Mouse (Mus musculus) hindbrain, embryonic 13.5 days (tissue): Measurements from ENCODE around the gene Rhof. TPM values are rescaled to one million over a fixed set of nuclear protein-coding genes. Genes with fewer than 3 reads are reported as not detected.

Experiments used
- ATAC-seq: fragments of 200-750 bp; cut with Nextera tagmentation; 2 replicates; pipeline ENCODE4 v1.8.0; 2017; ENCODE audit warnings: moderate TSS enrichment; ENCODE audit not compliant: low FRiP score
- H3K27ac ChIP-seq: fragments of 300-500 bp; sonication (generic); 2 replicates; pipeline ENCODE4 v1.5.1; 2015; ENCODE audit warnings: inconsistent platforms, mild to moderate bottlenecking, moderate library complexity
- H3K27me3 ChIP-seq: fragments of 300-500 bp; sonication (generic); 2 replicates; pipeline ENCODE4 v1.6.1; 2015; ENCODE audit warnings: mild to moderate bottlenecking, inconsistent platforms
- H3K36me3 ChIP-seq: fragments of 300-500 bp; sonication (generic); 2 replicates; pipeline ENCODE4 v1.6.1; 2015; ENCODE audit warnings: mild to moderate bottlenecking, inconsistent platforms
- H3K4me1 ChIP-seq: fragments of 300-500 bp; sonication (generic); replicated peaks from 2 replicates; pipeline ENCODE4 v1.6.1; 2015; ENCODE audit warnings: inconsistent platforms
- H3K4me2 ChIP-seq: fragments of 300-500 bp; sonication (generic); 2 replicates; pipeline ENCODE4 v1.6.1; 2015; ENCODE audit warnings: inconsistent platforms, mild to moderate bottlenecking, moderate library complexity
- H3K4me3 ChIP-seq: fragments of 300-500 bp; sonication (generic); 2 replicates; pipeline ENCODE4 v1.5.1; 2015; ENCODE audit warnings: mild to moderate bottlenecking, inconsistent platforms
- H3K9ac ChIP-seq: fragments of 300-500 bp; sonication (generic); 2 replicates; pipeline ENCODE4 v1.6.1; 2015; ENCODE audit warnings: mild to moderate bottlenecking, inconsistent platforms
- H3K9me3 ChIP-seq: fragments of 300-500 bp; sonication (generic); 2 replicates; pipeline ENCODE4 v1.6.1; 2016; ENCODE audit warnings: inconsistent platforms
- WGBS: fragments of 180-500 bp; shearing (Covaris S2); methylation state at CpG from one replicate; pipeline ENCODE4 v1.1.7; 2015; 5-methylcytosine and 5-hydroxymethylcytosine counted together
- polyA plus RNA-seq: library from polyadenylated mRNA; unstranded; fragments of >200 nt; fragmentation: Nextera tagmentation; extraction: Ambion mirVana; gene quantifications from 2 replicates; pipeline ENCODE4 v1.2.1, GENCODE M21; 2015

The Rhof gene
- polyA plus RNA-seq, 1 experiment from 2014 or later: 5.1 TPM

DNA sequence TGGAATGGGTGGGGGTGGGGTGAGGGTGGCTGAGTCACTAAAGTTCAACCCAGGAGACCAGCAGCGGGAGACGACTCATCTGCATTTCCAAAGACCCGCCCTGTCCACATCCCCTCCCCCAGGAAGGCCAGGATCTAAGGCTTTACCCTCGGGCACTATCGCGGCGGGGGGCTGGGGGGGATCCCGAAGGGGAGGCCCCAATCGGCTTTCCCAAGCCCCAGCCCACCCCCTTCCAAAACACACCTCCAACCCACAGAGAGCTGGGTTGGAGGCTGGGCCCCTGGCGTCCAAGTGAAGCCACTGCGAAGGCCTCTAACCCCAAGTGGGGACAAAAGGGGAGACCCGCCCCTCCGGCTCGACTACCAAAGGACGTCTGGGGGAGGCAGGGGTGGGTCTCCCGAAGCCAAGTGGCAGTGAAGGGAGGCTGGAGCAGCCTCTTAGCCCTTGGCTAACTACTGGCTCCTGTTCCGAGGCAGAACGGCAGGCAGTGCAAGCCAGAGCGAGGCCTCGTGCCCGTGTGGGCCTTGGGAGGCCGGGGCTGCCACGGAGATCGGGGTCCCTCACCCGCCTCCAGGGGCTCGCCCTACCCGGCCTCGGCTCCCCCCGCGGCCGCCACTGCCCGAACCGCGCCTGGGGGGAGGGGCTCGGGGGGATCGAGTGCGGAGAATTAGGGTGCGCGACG is 5.9 kb upstream of the Rhof start:
- Histone ChIP-seq H3K9ac (peak overlapping the region; percentile 100), H3K4me2 (peak overlapping the region; percentile 100), H3K27me3 (no peaks in the 10 kb centered on the region), H3K36me3 (peaks cover 18% of the 10 kb centered on the region), H3K9me3 (no peaks in the 10 kb centered on the region), H3K4me1 (peaks cover 52% of the 10 kb centered on the region), H3K4me3 (peak overlapping the region; percentile 76), H3K27ac (peak overlapping the region; percentile 100)
- under 1% methylated on average over 34 of the region's 40 CpGs for WGBS
- peak; percentile 4; the same call in 1 of the 2 replicates for ATAC-seq

DNA sequence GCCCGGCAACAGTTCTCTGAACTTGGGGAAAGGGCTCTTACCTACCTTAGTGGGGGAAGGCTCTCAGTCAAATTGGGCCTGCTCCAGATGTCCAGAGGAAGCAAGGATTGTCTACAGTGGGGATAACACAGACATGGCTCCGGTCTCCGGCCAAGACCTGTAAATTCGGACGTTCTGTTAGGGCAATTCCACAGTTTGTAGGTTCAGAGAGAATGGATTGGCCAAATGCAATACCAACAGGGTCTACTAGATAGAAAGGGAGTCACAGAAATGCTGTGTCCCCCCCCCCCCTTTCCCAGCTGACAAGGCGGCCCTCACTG is 5.4 kb upstream of the Rhof start:
- Histone ChIP-seq H3K9me3 (no peaks in the 10 kb centered on the region), H3K4me3 (peak overlapping the region; percentile 76), H3K36me3 (peaks cover 22% of the 10 kb centered on the region), H3K27me3 (no peaks in the 10 kb centered on the region), H3K9ac (peak overlapping the region; percentile 100), H3K4me1 (peaks cover 54% of the 10 kb centered on the region), H3K27ac (peak overlapping the region; percentile 100), H3K4me2 (peak overlapping the region; percentile 100)
- WGBS: 2% methylated on average over 6 of the region's 6 CpGs
- ATAC-seq: no peak

GRCm38 (mm10) chr5:123137044-123137909 is 4.8 kb upstream of the Rhof start:
- Histone ChIP-seq H3K27ac (peak overlapping the region; percentile 100), H3K9ac (peak overlapping the region; percentile 100), H3K4me1 (peaks cover 60% of the 10 kb centered on the region), H3K27me3 (no peaks in the 10 kb centered on the region), H3K4me2 (peak overlapping the region; percentile 100), H3K36me3 (peaks cover 24% of the 10 kb centered on the region), H3K4me3 (peak overlapping the region; percentile 76), H3K9me3 (no peaks in the 10 kb centered on the region)
- ATAC-seq: no peak
- under 1% methylated on average over 20 of the region's 20 CpGs for WGBS

DNA sequence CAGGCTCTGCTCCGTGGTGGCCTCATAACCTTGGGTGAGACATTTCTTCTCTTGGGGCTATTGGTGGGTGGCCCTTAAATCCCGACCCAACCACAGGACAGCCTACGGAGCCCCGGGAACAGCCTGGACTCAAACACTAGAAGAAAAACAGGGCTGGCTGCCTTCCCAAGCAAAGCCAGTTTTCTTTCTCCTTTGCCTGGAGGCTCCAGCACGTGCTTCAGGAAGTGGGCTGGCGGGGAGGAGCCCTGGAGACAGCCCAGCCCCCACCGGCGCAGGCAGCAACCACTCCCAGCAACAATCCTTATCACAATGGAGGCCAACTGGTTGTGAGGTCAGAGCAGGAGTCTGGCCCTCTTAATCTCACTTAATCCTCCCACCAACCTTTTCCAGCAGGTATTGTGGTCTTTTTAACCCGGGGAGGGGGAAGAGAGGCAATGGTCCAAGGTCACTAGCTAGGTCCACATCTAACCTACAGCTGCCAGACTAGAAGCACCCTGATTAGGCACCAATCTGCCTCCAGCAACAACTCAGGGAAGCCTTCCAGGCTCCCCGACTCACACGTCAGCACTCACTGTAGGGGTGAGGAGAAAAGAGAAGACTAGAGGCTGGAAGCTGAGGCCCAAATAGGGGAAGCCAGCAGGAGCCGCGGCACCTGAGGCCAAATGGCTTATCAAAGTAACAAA is 4.0 kb upstream of the Rhof start:
- Histone ChIP-seq H3K27ac (peak overlapping the region; percentile 100), H3K36me3 (peaks cover 24% of the 10 kb centered on the region), H3K4me2 (peak overlapping the region; percentile 100), H3K9me3 (no peaks in the 10 kb centered on the region), H3K9ac (peak overlapping the region; percentile 100), H3K27me3 (no peaks in the 10 kb centered on the region), H3K4me1 (peaks cover 68% of the 10 kb centered on the region), H3K4me3 (peak overlapping the region; percentile 76)
- under 1% methylated on average over 13 of the region's 13 CpGs for WGBS
- no peak; the same call in 1 of the 2 replicates for ATAC-seq

DNA sequence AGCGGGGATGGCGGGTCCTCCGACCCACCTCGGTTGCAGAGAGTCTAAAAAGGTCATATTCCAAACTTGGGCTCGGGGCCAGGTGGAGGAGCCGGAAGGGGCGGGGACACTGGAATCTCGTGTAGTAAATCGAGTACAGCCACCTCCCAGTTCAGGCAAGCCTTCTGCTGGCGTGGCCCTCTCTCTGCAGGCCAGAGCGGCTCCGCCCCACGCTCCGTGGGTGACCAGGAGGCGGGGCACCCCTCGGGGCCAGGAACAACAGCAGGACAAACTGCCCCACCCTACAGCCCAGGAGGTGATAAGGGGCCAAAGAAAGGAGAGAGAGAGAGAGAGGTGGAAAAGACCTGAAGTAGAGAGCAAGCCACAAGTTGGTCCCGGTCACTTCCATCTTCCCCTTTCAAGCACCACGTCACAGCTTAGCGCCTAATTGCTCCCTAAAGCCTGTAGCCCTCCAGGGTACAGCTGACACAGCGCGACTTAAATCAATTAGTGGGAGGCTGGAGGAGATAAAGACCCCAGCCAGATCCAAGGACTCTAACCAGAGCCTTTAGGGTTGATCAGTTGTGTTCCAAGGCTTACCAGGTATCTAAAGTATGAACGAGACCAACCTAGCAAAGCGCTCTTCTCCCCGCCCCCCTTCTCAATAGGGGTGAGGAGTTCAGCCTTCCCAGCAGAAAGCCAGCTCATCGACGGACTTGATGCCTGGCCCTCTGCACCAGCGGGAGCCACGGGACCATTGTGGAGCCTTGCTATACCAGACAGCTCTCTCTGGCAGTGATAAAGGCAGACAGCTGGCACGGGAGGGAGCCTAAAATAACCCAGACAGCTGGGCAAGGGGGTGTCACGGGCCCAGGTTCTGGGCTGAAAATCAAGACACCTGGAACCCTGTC is 3.2 kb upstream of the Rhof start:
- Histone ChIP-seq H3K27me3 (no peaks in the 10 kb centered on the region), H3K4me2 (peak overlapping the region; percentile 100), H3K4me3 (peak overlapping the region; percentile 76), H3K4me1 (peaks cover 71% of the 10 kb centered on the region), H3K9me3 (no peaks in the 10 kb centered on the region), H3K27ac (peak overlapping the region; percentile 100), H3K36me3 (peaks cover 26% of the 10 kb centered on the region), H3K9ac (peak overlapping the region; percentile 100)
- peak; percentile 27 for ATAC-seq
- WGBS: 3% methylated on average over 30 of the region's 30 CpGs

DNA sequence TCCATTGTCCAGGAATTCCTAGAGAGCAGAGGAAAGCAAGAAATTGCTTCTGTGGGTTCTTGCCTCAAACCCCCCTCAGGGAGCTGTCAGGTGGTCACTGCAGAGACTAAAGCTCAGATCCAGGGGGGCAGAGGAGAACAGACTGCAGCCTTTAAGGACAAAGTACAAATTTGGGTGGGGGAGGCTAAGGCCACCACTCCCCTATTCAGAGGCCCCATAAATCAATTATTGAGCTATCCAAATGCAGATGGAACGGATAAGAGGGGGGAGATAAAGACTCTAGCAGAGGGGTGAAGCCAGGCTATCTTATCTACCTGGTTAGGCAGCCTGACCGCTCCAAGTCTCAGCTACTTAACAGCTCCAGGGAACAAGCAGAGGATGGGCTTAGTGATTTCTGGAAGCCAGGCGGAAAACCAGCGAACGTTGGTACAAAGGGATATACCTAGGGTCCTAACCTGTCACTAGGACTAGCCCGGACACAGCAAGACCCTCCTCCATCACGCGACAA is 2.4 kb upstream of the Rhof start:
- peak overlapping the region; percentile 100 for H3K27ac ChIP-seq
- H3K4me3 ChIP-seq: peak overlapping the region; percentile 76
- peak overlapping the region; percentile 100 for H3K9ac ChIP-seq
- peaks cover 71% of the 10 kb centered on the region for H3K4me1 ChIP-seq
- no peaks in the 10 kb centered on the region for H3K27me3 ChIP-seq
- H3K4me2 ChIP-seq: peak overlapping the region; percentile 100
- peaks cover 34% of the 10 kb centered on the region for H3K36me3 ChIP-seq
- WGBS: 22% methylated on average over 8 of the region's 8 CpGs
- ATAC-seq: no peak
- H3K9me3 ChIP-seq: no peaks in the 10 kb centered on the region

DNA sequence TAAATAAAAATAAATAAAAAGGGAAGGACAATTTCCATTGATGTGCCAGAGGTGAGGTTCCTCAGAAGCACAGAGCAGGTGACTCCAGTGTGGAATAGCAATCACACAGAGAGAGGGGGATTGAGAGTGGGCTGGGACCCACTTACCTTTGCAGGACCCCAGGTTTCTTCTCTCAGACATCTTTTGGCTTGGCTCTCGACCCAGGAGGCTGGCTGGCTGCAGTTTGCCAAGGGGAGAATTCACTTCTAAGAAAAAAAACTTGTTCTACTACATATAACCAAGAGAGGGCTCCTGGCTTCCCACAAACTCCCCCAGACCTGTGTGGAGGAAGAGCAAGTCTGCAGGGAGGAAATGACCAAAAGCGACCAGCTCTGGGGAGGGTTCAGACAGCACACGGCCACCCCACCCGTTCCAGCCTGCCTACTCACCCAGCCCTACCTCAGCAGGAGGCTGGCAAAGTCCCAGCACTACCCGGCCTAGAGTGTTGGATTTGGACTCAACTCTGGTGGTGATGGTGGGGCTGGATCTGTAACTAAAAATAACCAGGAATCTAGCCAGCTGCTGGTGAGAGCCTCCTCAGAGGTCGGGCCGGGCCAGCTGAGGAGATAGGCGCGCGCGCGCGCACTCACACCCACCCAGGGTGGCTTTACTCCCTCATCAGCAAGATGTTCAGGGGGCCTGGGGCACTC is 1.8 kb upstream of the Rhof start:
- peak overlapping the region; percentile 100 for H3K4me2 ChIP-seq
- WGBS: 18% methylated on average over 13 of the region's 13 CpGs
- peak overlapping the region; percentile 100 for H3K27ac ChIP-seq
- H3K4me3 ChIP-seq: peak overlapping the region; percentile 76
- H3K4me1 ChIP-seq: peaks cover 71% of the 10 kb centered on the region
- no peak for ATAC-seq
- H3K27me3 ChIP-seq: no peaks in the 10 kb centered on the region
- H3K9ac ChIP-seq: peak overlapping the region; percentile 100
- peaks cover 40% of the 10 kb centered on the region for H3K36me3 ChIP-seq
- no peaks in the 10 kb centered on the region for H3K9me3 ChIP-seq

DNA sequence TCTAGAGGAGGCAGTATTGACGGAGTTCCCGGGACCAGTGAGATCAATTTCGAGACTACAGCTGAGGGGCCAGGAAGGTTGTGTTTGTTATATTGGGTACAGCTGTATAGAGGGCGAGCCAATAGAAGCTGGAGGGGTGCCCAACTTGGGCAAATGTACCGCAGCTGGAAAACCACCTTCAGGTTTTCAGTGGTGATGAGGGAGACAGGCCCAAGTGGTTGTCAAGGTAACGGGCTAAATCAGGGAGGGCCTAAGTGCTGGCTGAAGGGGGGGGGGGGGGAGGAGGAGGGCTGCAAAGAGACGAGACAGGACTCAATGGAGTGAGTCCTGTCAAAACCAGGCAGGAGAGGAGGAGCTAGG is 1.3 kb upstream of the Rhof start:
- Histone ChIP-seq H3K4me1 (peaks cover 75% of the 10 kb centered on the region), H3K4me3 (peak overlapping the region; percentile 76), H3K27ac (peak overlapping the region; percentile 100), H3K27me3 (no peaks in the 10 kb centered on the region), H3K36me3 (peaks cover 45% of the 10 kb centered on the region), H3K9ac (peak overlapping the region; percentile 100), H3K4me2 (peak overlapping the region; percentile 100), H3K9me3 (no peaks in the 10 kb centered on the region)
- WGBS: 17% methylated on average over 6 of the region's 7 CpGs
- ATAC-seq: no peak

DNA sequence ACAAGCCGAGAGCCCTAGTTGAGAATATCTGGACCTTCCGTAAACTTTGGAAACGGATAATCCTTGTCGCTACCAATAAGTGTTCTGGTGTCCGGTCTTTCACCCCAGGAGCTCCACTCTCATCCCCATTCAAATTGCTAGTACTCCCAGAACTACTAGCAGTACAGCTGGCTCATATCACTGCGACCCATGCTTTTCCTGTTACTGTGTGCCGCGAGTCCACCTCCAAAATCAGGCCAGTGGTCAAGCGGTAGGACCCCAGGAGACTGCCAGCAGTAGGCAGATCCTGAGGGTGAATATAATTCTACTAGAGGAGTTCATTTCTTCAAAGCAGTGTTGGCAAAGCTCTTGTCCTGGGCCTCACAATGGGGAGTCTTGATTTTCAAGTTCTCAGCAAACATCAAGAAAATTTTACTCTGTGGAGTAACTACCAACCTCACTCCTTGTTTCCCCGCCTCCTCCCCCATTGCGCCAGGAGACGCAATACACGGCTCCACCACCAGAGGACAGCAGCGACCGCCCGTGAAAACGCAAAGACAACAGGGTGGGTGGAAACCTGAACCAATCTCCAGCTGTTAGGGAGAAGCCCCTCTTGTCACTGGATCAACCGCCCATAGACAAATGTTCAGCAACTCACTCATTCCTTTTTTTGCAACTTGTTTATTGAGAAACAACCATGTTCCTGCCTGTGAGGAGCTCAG is 741 bp upstream of the Rhof start:
- H3K4me3 ChIP-seq: peak overlapping the region; percentile 76
- 19% methylated on average over 18 of the region's 18 CpGs for WGBS
- H3K9me3 ChIP-seq: no peaks in the 10 kb centered on the region
- H3K36me3 ChIP-seq: peaks cover 51% of the 10 kb centered on the region
- H3K27me3 ChIP-seq: no peaks in the 10 kb centered on the region
- H3K27ac ChIP-seq: peak overlapping the region; percentile 100
- H3K9ac ChIP-seq: peak overlapping the region; percentile 100; the same call in 1 of the 2 replicates
- no peak for ATAC-seq
- peak overlapping the region; percentile 100 for H3K4me2 ChIP-seq
- peaks cover 76% of the 10 kb centered on the region for H3K4me1 ChIP-seq

GRCm38 (mm10) chr5:123130814-123131148 is 1.7 kb downstream of the Rhof start:
- Histone ChIP-seq H3K9me3 (no peaks in the 10 kb centered on the region), H3K4me1 (peaks cover 52% of the 10 kb centered on the region), H3K4me2 (no peak overlapping the region), H3K36me3 (peaks cover 72% of the 10 kb centered on the region), H3K9ac (no peak overlapping the region), H3K4me3 (no peak overlapping the region), H3K27ac (no peak overlapping the region), H3K27me3 (no peaks in the 10 kb centered on the region)
- ATAC-seq: no peak
- 88% methylated on average over 5 of the region's 5 CpGs for WGBS
